Mouse (Mus musculus): ENCODE measurements at regions not wholly inside any gene's neighbourhood (a gene's known extent, or its start where the extent isn't known, plus 50 kb on each side); places are given as distances from the start of the nearest gene placed in this dataset.

DNA sequence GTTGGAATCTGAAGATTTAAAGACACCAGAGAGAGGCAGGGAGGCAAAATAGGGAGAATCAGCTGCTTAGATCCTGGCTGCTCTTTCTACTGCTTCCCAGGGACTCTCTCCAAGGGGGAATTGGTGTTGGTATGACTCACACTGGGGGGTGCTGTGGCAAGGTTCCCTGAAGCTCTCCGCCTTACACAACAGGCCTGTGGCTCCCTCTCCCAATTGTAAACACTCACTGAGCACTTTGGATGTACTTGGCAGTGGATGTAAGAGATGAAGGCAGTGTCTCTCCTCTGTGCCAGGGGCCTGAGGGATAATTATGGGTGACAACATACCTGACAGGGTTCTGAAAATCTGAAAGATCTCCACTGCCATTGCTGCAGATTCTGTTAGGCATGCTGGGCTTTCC, 77.0 kb upstream of the Irs2 start:
- H3K27ac ChIP-seq, result no peak overlapping the region
- no peak for DNase-seq (ENCODE audit: low read depth in 3 of 3, low spot score in 3 of 3)
- TF ChIP-seq EP300 (IDR thresholded peaks at IDR 0.05; ENCODE audit: low read depth), result no peak
- no peak overlapping the region for H3K4me3 ChIP-seq (ENCODE audit: insufficient read depth in 1 of 2, low read depth in 2 of 2, low read length in 2 of 2)
- no peak overlapping the region for H3K9ac ChIP-seq (replicated peaks)
- no peaks in the 10 kb centered on the region for H3K9me3 ChIP-seq (ENCODE audit: control insufficient read depth, low read length)
- H3K36me3 ChIP-seq (replicated peaks; ENCODE audit: control insufficient read depth, insufficient read depth, low read depth), result no peaks in the 10 kb centered on the region
- H3K27me3 ChIP-seq (ENCODE audit: control insufficient read depth, insufficient read depth, low read length), result no peaks in the 10 kb centered on the region
- no peak overlapping the region for H3K4me2 ChIP-seq (ENCODE audit: low read depth)
- no peak for ATAC-seq (ENCODE audit: insufficient read depth)
- 59% methylated on average over 1 of the region's 1 CpGs for WGBS (ENCODE audit: insufficient replicate concordance)
- H3K4me1 ChIP-seq (replicated peaks; ENCODE audit: control insufficient read depth in 2 of 2, insufficient read depth in 2 of 2, low read length in 1 of 2), result peaks cover 2 to 34% of the 10 kb centered on the region in 2 experiments

DNA sequence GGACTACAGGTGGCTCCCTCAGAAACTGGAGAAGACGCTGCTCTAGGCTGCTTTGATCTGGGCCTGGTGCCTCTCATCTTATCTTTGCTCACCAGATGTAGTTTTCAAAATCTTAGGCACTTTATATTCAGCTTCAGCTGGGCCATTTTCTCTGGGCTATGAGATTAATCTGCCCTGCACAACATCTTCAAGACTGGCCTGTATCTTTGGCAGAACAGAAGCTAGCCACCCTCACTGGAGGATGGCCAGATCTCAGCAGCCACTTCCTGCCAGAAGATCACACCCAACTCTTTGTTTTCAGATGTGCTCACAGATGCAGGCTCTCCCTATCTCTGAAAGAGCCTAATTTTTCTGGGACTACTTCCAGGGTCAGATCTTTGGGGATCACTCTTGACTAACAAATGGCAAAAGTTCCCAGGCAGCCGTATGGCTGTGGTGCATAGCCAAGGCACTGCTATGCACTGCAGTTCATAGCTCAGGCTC, 75.8 kb upstream of the Irs2 start:
- H3K4me1 ChIP-seq (replicated peaks; ENCODE audit: control insufficient read depth in 2 of 2, insufficient read depth in 2 of 2, low read length in 1 of 2), result peaks cover 2 to 37% of the 10 kb centered on the region in 2 experiments
- TF ChIP-seq CTCF (IDR thresholded peaks at IDR 0.05; ENCODE audit: low read depth), result no peak
- TF ChIP-seq EP300 (IDR thresholded peaks at IDR 0.05; ENCODE audit: low read depth), result peak; percentile 73
- DNase-seq (ENCODE audit: low read depth in 3 of 3, low spot score in 3 of 3) (peak in 1 of 3 experiments; percentile 32), ATAC-seq (ENCODE audit: insufficient read depth) (peak; percentile 83)
- H3K9ac ChIP-seq (replicated peaks), result no peak overlapping the region
- H3K4me3 ChIP-seq (ENCODE audit: insufficient read depth in 1 of 2, low read depth in 2 of 2, low read length in 2 of 2), result no peak overlapping the region
- H3K9me3 ChIP-seq (ENCODE audit: control insufficient read depth, low read length), result no peaks in the 10 kb centered on the region
- H3K27ac ChIP-seq, result no peak overlapping the region
- WGBS (ENCODE audit: insufficient replicate concordance), result 24% methylated on average over 2 of the region's 2 CpGs
- H3K36me3 ChIP-seq (replicated peaks; ENCODE audit: control insufficient read depth, insufficient read depth, low read depth), result no peaks in the 10 kb centered on the region
- H3K27me3 ChIP-seq (ENCODE audit: control insufficient read depth, insufficient read depth, low read length), result no peaks in the 10 kb centered on the region
- no peak overlapping the region for H3K4me2 ChIP-seq (ENCODE audit: low read depth)

DNA sequence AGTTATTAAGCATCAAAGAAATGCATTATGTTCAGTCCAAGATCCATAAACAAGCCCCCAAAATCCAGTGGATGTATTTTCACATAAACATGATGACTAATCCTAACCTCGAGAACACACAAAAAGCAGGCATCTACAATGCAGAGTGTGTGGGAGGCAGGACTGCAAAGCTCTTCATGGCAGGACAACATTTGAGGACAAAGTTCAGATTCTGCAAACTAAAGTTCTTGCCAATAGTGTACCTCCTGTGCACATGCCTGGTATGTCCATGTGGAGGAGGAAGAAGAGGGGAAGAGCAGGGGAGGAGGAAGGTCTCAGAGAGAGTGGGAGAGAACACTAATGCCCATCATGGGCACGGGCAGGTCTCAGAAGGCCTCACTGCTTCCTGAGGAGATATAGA, 72.6 kb upstream of the Irs2 start:
- TF ChIP-seq EP300 (IDR thresholded peaks at IDR 0.05; ENCODE audit: low read depth) (no peak), CTCF (IDR thresholded peaks at IDR 0.05; ENCODE audit: low read depth) (no peak)
- Histone ChIP-seq H3K4me1 (replicated peaks; ENCODE audit: control insufficient read depth in 2 of 2, insufficient read depth in 2 of 2, low read length in 1 of 2) (peaks cover 2 to 33% of the 10 kb centered on the region in 2 experiments), H3K9me3 (ENCODE audit: control insufficient read depth, low read length) (no peaks in the 10 kb centered on the region), H3K27me3 (ENCODE audit: control insufficient read depth, insufficient read depth, low read length) (no peaks in the 10 kb centered on the region), H3K27ac (no peak overlapping the region), H3K4me2 (ENCODE audit: low read depth) (no peak overlapping the region), H3K4me3 (ENCODE audit: insufficient read depth in 1 of 2, low read depth in 2 of 2, low read length in 2 of 2) (no peak overlapping the region), H3K9ac (replicated peaks) (no peak overlapping the region), H3K36me3 (replicated peaks; ENCODE audit: control insufficient read depth, insufficient read depth, low read depth) (no peaks in the 10 kb centered on the region)
- WGBS (ENCODE audit: insufficient replicate concordance), result 46% methylated on average over 2 of the region's 2 CpGs
- ATAC-seq (ENCODE audit: insufficient read depth), result no peak
- no peak for DNase-seq (ENCODE audit: low read depth in 3 of 3, low spot score in 3 of 3)

GRCm38 (mm10) chr8:11079805-11080204, 71.5 kb upstream of the Irs2 start:
- WGBS (ENCODE audit: insufficient replicate concordance), result 70% methylated on average over 11 of the region's 11 CpGs
- Histone ChIP-seq H3K4me3 (ENCODE audit: insufficient read depth in 1 of 2, low read depth in 2 of 2, low read length in 2 of 2) (no peak overlapping the region), H3K27ac (no peak overlapping the region), H3K9me3 (ENCODE audit: control insufficient read depth, low read length) (no peaks in the 10 kb centered on the region), H3K9ac (replicated peaks) (no peak overlapping the region), H3K4me1 (replicated peaks; ENCODE audit: control insufficient read depth in 2 of 2, insufficient read depth in 2 of 2, low read length in 1 of 2) (peaks cover 2 to 23% of the 10 kb centered on the region in 2 experiments), H3K4me2 (ENCODE audit: low read depth) (no peak overlapping the region), H3K27me3 (ENCODE audit: control insufficient read depth, insufficient read depth, low read length) (no peaks in the 10 kb centered on the region), H3K36me3 (replicated peaks; ENCODE audit: control insufficient read depth, insufficient read depth, low read depth) (no peaks in the 10 kb centered on the region)
- no peak for DNase-seq (ENCODE audit: low read depth in 3 of 3, low spot score in 3 of 3)
- TF ChIP-seq CTCF (IDR thresholded peaks at IDR 0.05; ENCODE audit: low read depth), result no peak
- TF ChIP-seq EP300 (IDR thresholded peaks at IDR 0.05; ENCODE audit: low read depth), result no peak
- no peak for ATAC-seq (ENCODE audit: insufficient read depth)

- DNase-seq (ENCODE audit: low read depth in 3 of 3, low spot score in 3 of 3) (no peak), ATAC-seq (ENCODE audit: insufficient read depth) (no peak)
- Histone ChIP-seq H3K36me3 (replicated peaks; ENCODE audit: control insufficient read depth, insufficient read depth, low read depth) (no peaks in the 10 kb centered on the region), H3K4me3 (ENCODE audit: insufficient read depth in 1 of 2, low read depth in 2 of 2, low read length in 2 of 2) (no peak overlapping the region), H3K27ac (no peak overlapping the region), H3K4me2 (ENCODE audit: low read depth) (no peak overlapping the region), H3K9me3 (ENCODE audit: control insufficient read depth, low read length) (no peaks in the 10 kb centered on the region), H3K9ac (replicated peaks) (no peak overlapping the region), H3K27me3 (ENCODE audit: control insufficient read depth, insufficient read depth, low read length) (no peaks in the 10 kb centered on the region), H3K4me1 (replicated peaks; ENCODE audit: control insufficient read depth in 2 of 2, insufficient read depth in 2 of 2, low read length in 1 of 2) (peaks cover 0 to 8% of the 10 kb centered on the region in 2 experiments; a peak in 2 of 4 replicates)
- no peak for TF ChIP-seq EP300 (IDR thresholded peaks at IDR 0.05; ENCODE audit: low read depth)
- TF ChIP-seq CTCF (IDR thresholded peaks at IDR 0.05; ENCODE audit: low read depth), result no peak
- WGBS (ENCODE audit: insufficient replicate concordance), result 73% methylated on average over 9 of the region's 9 CpGs
Measured at GRCm38 (mm10) chr8:11077138-11077537, 68.9 kb upstream of the Irs2 start.
